Mouse (Mus musculus) G1E (cell line): ENCODE data around the gene Phyh.

Experiments
- CTCF ChIP-seq: IDR thresholded peaks from 2 replicates; pipeline ENCODE4 v1.5.1; 2012; ENCODE audit warnings: low read depth, low read length, inconsistent platforms, mixed read lengths
- GATA1 ChIP-seq: IDR thresholded peaks from 2 replicates; pipeline ENCODE4 v1.6.1; 2012; ENCODE audit warnings: borderline replicate concordance, low read length, inconsistent platforms, mixed read lengths
- GATA2 ChIP-seq: IDR thresholded peaks from 2 replicates; pipeline ENCODE4 v1.6.1; 2012; ENCODE audit warnings: low read depth, low read length, inconsistent platforms, borderline replicate concordance
- POLR2AphosphoS5 ChIP-seq: IDR thresholded peaks from 2 replicates; pipeline ENCODE4 v1.6.1; 2012; ENCODE audit warnings: low read depth, low read length, inconsistent platforms; ENCODE audit not compliant: insufficient replicate concordance
- TAL1 ChIP-seq: conservative IDR thresholded peaks from 2 replicates; pipeline ENCODE4 v1.6.1; 2012; ENCODE audit warnings: low read depth, low read length, inconsistent platforms, mixed read lengths

- no peak for TF ChIP-seq CTCF
- TF ChIP-seq GATA1: no peak
- TF ChIP-seq GATA2: no peak
- TF ChIP-seq TAL1: no peak
- TF ChIP-seq POLR2AphosphoS5: no peak
These were observed 38.0 kb upstream of the Phyh start for GRCm38 (mm10) chr2:4880737-4881349.
